Mouse (Mus musculus) spleen, postnatal 10 days (tissue): ENCODE measurements around the gene Mfsd4b4.
"Not testable (repeated sequence)": the region's sequence is repeated elsewhere in the genome, so short reads cannot be mapped to it uniquely, and the experiment has no call there.

ENCODE experiments used
- DNase-seq, 2 experiments: peaks; one replicate each; pipeline ENCODE4 v3.0.0; 2021 to 2022; ENCODE audit warnings: low spot score in 2 of 2

Mfsd4b4 gene

GRCm38 (mm10) chr10:39898874-39899371, at the start of gene Mfsd4b4:
Gene Mfsd4b4 (minus strand): TSS chr10:39899238.
- peak; percentile 45 to 80 for DNase-seq

- not testable (repeated sequence) for DNase-seq
Measured at GRCm38 (mm10) chr10:39947195-39947594, 48.2 kb upstream of the Mfsd4b4 start.

GRCm38 (mm10) chr10:39936553-39936952, 37.5 kb upstream of the Mfsd4b4 start:
- DNase-seq, result no peak

- no peak for DNase-seq
Measured at GRCm38 (mm10) chr10:39926616-39927139, 27.6 kb upstream of the Mfsd4b4 start, which contains the start of gene Mfsd4b2. Gene Mfsd4b2 (minus strand): TSS chr10:39926923.

GRCm38 (mm10) chr10:39924556-39924955, 25.5 kb upstream of the Mfsd4b4 start:
- not testable (repeated sequence) for DNase-seq

GRCm38 (mm10) chr10:39912616-39913015, 13.6 kb upstream of the Mfsd4b4 start:
- DNase-seq, result no peak

GRCm38 (mm10) chr10:39908768-39909441, 9.9 kb upstream of the Mfsd4b4 start:
- no peak for DNase-seq

GRCm38 (mm10) chr10:39906799-39907658, 8.0 kb upstream of the Mfsd4b4 start:
- no peak for DNase-seq

- no peak for DNase-seq
Measured at GRCm38 (mm10) chr10:39904191-39904590, 5.2 kb upstream of the Mfsd4b4 start.

GRCm38 (mm10) chr10:39896503-39896902, 2.5 kb downstream of the Mfsd4b4 start:
- DNase-seq, result no peak

GRCm38 (mm10) chr10:39893702-39894697, 5.0 kb downstream of the Mfsd4b4 start:
- DNase-seq, result no peak

- DNase-seq, result no peak
Measured at GRCm38 (mm10) chr10:39888621-39889020, 10.4 kb downstream of the Mfsd4b4 start.

- DNase-seq, result no peak
Measured at GRCm38 (mm10) chr10:39865509-39865908, 33.5 kb downstream of the Mfsd4b4 start.

- DNase-seq, result no peak
Measured at GRCm38 (mm10) chr10:39842621-39843020, 56.4 kb downstream of the Mfsd4b4 start.
